Mouse (Mus musculus) E14TG2a.4 (cell line): Measurements from ENCODE around the gene Zic4.

Experiments used
- H3K27me3 ChIP-seq: 2 replicates; pipeline ENCODE4 v1.6.1; 2014; ENCODE audit warnings: low read length, control low read depth; ENCODE audit not compliant: insufficient read depth
- H3K36me3 ChIP-seq: 2 replicates; pipeline ENCODE4 v1.6.1; 2014; ENCODE audit warnings: low read length, control low read depth; ENCODE audit not compliant: insufficient read depth
- H3K4me1 ChIP-seq: replicated peaks from 2 replicates; pipeline ENCODE4 v1.6.1; 2014; ENCODE audit warnings: low read depth, low read length, control low read depth
- H3K4me3 ChIP-seq: replicated peaks from 2 replicates; pipeline ENCODE4 v1.5.1; 2014; ENCODE audit warnings: mild to moderate bottlenecking, low read length
- H3K9me3 ChIP-seq: 2 replicates; pipeline ENCODE4 v1.6.1; 2014; ENCODE audit warnings: low read length, control low read depth
- CTCF ChIP-seq: conservative IDR thresholded peaks from 2 replicates; pipeline ENCODE4 v1.5.1; 2014; ENCODE audit warnings: low read length
- NANOG ChIP-seq: IDR thresholded peaks from 2 replicates; pipeline ENCODE4 v1.6.1; 2014; ENCODE audit warnings: borderline replicate concordance, low read length, mixed read lengths
- POU5F1 ChIP-seq: IDR thresholded peaks from 2 replicates; pipeline ENCODE4 v1.6.1; 2014; ENCODE audit warnings: low read length, borderline replicate concordance

Gene Zic4

GRCm38 (mm10) chr9:91353551-91354433, 8.4 kb upstream of the Zic4 start:
- TF ChIP-seq POU5F1: no peak
- no peak for TF ChIP-seq NANOG
- TF ChIP-seq CTCF: no peak
- Histone ChIP-seq H3K9me3 (no peaks in the 10 kb centered on the region), H3K4me3 (no peak overlapping the region), H3K27me3 (peaks cover 76% of the 10 kb centered on the region), H3K4me1 (peaks cover 24% of the 10 kb centered on the region), H3K36me3 (no peaks in the 10 kb centered on the region)

DNA sequence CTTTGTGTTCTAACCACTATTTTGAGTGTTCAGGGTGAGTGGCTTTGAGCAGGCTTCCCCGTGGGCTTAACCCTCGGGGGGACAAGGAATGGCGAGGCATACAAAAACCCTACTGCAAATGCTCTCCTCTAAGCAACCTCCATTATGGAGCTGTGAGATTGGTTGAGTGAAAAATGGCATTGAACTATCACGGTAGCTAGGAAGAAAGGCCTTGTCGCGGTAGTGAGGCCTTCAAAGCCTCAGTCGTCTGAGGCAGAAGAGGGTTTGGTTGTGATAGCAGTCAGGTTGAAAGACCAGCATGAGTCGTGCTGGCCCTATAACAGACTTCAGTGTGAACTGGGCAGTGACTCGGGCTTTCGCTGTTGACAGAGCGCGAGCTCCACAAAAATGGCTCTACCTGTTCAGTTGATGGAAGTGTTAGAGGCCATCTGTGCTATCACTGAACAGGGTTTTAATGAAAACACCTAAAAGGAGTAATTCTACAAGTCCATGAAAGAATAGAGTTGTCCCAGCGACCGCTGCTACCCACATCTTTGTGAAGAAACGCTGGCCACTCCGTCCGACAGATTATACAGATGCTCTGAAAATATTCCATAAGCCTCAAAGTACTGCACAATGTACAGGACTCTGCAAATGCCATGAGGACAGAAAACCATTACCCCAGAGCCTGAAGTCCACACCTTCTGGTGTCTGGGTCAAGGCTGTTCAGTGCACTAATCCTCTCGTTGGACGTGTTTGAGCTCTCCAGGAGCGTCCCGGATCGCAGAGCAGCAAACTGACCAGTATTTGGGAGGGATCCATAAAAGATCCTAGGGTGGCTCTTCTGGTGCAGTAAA, 7.6 kb upstream of the Zic4 start:
- H3K4me3 ChIP-seq: peak overlapping the region; percentile 57; the same call in 1 of the 2 replicates
- H3K4me1 ChIP-seq: peaks cover 24% of the 10 kb centered on the region
- no peaks in the 10 kb centered on the region for H3K9me3 ChIP-seq
- no peaks in the 10 kb centered on the region for H3K36me3 ChIP-seq
- peaks cover 82% of the 10 kb centered on the region for H3K27me3 ChIP-seq
- no peak for TF ChIP-seq NANOG
- no peak for TF ChIP-seq CTCF
- no peak for TF ChIP-seq POU5F1

DNA sequence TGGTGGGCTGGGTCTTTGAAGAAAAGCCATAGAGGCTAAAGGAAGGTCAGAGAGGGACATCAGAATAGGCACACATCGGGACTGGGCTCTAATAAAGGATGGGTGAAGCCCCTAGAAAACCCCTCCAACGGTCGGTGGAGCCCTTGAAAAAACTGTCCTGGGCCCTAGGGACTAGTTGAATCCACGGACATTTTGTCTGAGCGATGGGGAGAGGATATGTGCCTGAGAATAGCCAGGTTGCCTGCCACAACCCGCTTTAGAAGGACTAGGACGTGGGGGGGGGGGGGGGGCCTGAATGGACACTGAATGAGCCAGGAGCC, 7.0 kb upstream of the Zic4 start:
- TF ChIP-seq NANOG (no peak), CTCF (no peak), POU5F1 (no peak)
- no peaks in the 10 kb centered on the region for H3K9me3 ChIP-seq
- no peaks in the 10 kb centered on the region for H3K36me3 ChIP-seq
- peak overlapping the region; percentile 57 for H3K4me3 ChIP-seq
- peaks cover 24% of the 10 kb centered on the region for H3K4me1 ChIP-seq
- peaks cover 85% of the 10 kb centered on the region for H3K27me3 ChIP-seq

GRCm38 (mm10) chr9:91355629-91356352, 6.4 kb upstream of the Zic4 start:
- TF ChIP-seq CTCF: no peak
- TF ChIP-seq POU5F1: peak; percentile 97
- H3K9me3 ChIP-seq: no peaks in the 10 kb centered on the region
- H3K36me3 ChIP-seq: no peaks in the 10 kb centered on the region
- peaks cover 83% of the 10 kb centered on the region for H3K27me3 ChIP-seq
- H3K4me3 ChIP-seq: peak overlapping the region; percentile 57
- H3K4me1 ChIP-seq: peaks cover 19% of the 10 kb centered on the region

- H3K4me3 ChIP-seq: no peak overlapping the region
- H3K4me1 ChIP-seq: peaks cover 19% of the 10 kb centered on the region
- TF ChIP-seq CTCF (no peak), POU5F1 (no peak)
- no peaks in the 10 kb centered on the region for H3K36me3 ChIP-seq
- no peaks in the 10 kb centered on the region for H3K9me3 ChIP-seq
- peaks cover 82% of the 10 kb centered on the region for H3K27me3 ChIP-seq
These were observed 5.9 kb upstream of the Zic4 start for GRCm38 (mm10) chr9:91356353-91356740.

GRCm38 (mm10) chr9:91357321-91357720, 4.9 kb upstream of the Zic4 start:
- H3K9me3 ChIP-seq: no peaks in the 10 kb centered on the region
- no peak for TF ChIP-seq POU5F1
- no peak for TF ChIP-seq NANOG
- TF ChIP-seq CTCF: no peak
- no peak overlapping the region for H3K4me3 ChIP-seq
- peaks cover 83% of the 10 kb centered on the region for H3K27me3 ChIP-seq
- H3K36me3 ChIP-seq: no peaks in the 10 kb centered on the region
- peaks cover 29% of the 10 kb centered on the region for H3K4me1 ChIP-seq

GRCm38 (mm10) chr9:91358851-91359687, 3.1 kb upstream of the Zic4 start:
- H3K4me1 ChIP-seq: peaks cover 31% of the 10 kb centered on the region
- no peaks in the 10 kb centered on the region for H3K9me3 ChIP-seq
- H3K4me3 ChIP-seq: no peak overlapping the region
- no peak for TF ChIP-seq NANOG
- TF ChIP-seq POU5F1: no peak
- no peak for TF ChIP-seq CTCF
- peaks cover 84% of the 10 kb centered on the region for H3K27me3 ChIP-seq
- no peaks in the 10 kb centered on the region for H3K36me3 ChIP-seq
